Mouse (Mus musculus) adrenal gland, adult 10 weeks (tissue): Measurements from ENCODE around the gene Dbi. TPM values are rescaled to one million over a fixed set of nuclear protein-coding genes. Genes with fewer than 3 reads are reported as not detected.

ENCODE experiments used
- polyA plus RNA-seq: library from polyadenylated mRNA; stranded (reverse); fragments of 350-450 nt; fragmentation: Illumina TruSeq; extraction: RNeasy Lipid Tissue Mini Kit (QIAGEN cat#74804); gene quantifications from one replicate; pipeline ENCODE4 v1.2.3, GENCODE M21; 2014; ENCODE audit warnings: low read depth, low replicate concordance

Gene Dbi
- polyA plus RNA-seq: 868 TPM

DNA sequence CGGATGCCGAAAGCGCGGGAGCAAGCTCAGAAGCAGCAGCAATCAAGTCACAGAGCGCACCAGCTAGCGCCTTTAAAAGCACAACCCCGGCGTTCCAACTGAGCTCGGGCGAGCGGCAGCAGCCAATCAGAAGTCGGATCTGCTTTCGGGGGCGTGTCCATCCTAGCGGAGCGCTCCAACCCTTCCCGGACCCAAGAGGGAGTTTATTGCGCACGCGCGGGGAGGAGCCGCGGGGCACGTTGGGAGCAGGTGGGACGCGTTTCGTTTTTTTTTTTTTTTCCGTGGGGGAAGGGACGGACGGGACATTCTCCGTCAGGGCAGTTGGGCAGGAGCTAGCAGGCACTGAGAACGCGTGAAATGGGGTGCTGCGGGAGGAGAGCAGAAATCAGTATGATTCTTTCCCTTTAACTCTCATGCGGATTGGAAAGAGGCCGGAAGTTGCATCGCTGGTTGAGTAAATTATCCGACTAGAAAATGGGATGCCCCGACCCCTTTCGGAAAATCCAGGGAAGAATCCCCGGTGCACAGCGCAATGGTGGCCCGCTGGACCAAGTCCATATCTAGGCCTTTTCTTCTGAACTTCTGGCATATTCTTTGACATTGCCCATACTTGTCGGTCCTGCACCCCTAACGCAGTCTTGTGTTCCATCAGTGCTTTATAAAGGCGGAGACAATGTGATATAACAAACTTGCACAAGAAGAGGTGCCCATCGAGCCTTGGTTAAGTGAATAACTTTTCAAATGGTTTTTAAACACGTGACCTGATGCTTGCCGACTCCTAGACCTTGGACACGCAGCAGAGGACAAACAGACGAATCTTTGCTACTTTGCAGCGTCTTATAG lies at the start of gene Dbi, which contains the start of gene 3110009E18Rik:
TSS of gene Dbi (minus strand) at position 110 of the 843 bp plus-strand sequence.
TSS of gene 3110009E18Rik (plus strand) at position 219 of the 843 bp plus-strand sequence.

DNA sequence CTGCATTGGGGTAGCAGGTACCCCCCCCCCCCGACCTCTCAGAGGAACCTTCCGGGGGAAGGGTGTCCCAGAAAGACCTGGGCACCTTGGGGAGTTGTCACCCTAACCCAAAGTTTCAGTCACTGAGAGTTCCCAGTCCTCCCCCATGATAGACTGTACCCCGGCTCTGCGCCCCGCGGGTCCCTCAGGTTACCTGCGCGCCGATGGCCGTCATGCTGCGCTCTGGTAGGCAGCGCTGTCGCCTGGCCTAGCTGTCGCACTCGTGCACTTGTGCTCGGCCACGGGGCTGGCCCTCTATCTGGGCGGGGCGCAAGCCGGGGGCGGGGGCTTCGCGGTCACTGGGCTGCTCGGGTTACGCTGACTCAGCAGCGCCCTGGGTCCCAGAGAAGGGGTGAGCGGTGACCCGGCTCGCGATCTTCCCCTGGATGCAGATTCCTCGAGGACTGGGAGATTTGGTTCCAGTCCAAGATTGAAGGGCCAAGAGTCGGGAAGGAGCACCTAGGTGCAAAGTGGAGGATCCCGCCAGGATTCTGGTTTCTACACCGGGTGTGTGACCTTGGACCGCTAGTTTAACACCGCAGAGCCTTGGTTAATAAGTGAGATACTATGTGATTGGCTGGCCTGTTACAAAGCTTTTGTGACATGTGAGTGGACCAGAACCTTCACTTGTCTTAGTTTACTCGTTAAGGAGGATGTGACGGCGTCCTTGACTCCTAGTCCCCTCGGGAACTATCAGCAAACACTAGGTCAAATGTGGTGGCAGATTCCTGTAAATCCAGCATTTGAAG lies 47.2 kb downstream of the Dbi start, which contains the start of gene Tmem37:
TSS of gene Tmem37 (minus strand) at position 556 of the 788 bp plus-strand sequence.

Other genes with a start within 250 kb of the Dbi start
- 7.9 TPM for gene Tmem177, start 207.9 kb downstream of the Dbi start, polyA plus RNA-seq
- not detected for gene Cfap221, start 123.8 kb downstream of the Dbi start, polyA plus RNA-seq
- gene Sctr, start 114.2 kb downstream of the Dbi start, polyA plus RNA-seq: 1.3 TPM
- gene Tmem37, start 47.0 kb downstream of the Dbi start, polyA plus RNA-seq: 0.47 TPM
- 7.6 TPM for gene 3110009E18Rik, start 109 bp upstream of the Dbi start, polyA plus RNA-seq
- gene Steap3, start 151.6 kb upstream of the Dbi start, polyA plus RNA-seq: 6.1 TPM
- not detected for gene C1ql2, start 219.5 kb upstream of the Dbi start, polyA plus RNA-seq